Mouse (Mus musculus) midbrain, embryonic 12.5 days (tissue): Measurements from ENCODE around the gene Agpat1. TPM values are rescaled to one million over a fixed set of nuclear protein-coding genes. Genes with fewer than 3 reads are reported as not detected.

ENCODE experiments used
- ATAC-seq: fragments of 200-750 bp; cut with Nextera tagmentation; 2 replicates; pipeline ENCODE4 v1.8.0; 2017; ENCODE audit warnings: low read depth, moderate TSS enrichment, moderate library complexity; ENCODE audit not compliant: low FRiP score
- H3K27ac ChIP-seq: fragments of 300-500 bp; sonication (generic); replicated peaks from 2 replicates; pipeline ENCODE4 v1.5.1; 2016; ENCODE audit warnings: mild to moderate bottlenecking
- H3K27me3 ChIP-seq: fragments of 300-500 bp; sonication (generic); 2 replicates; pipeline ENCODE4 v1.6.1; 2016; ENCODE audit warnings: mild to moderate bottlenecking
- H3K36me3 ChIP-seq: fragments of 300-500 bp; sonication (generic); 2 replicates; pipeline ENCODE4 v1.6.1; 2016
- H3K4me1 ChIP-seq: fragments of 300-500 bp; sonication (generic); 2 replicates; pipeline ENCODE4 v1.6.1; 2016
- H3K4me2 ChIP-seq: fragments of 300-500 bp; sonication (generic); replicated peaks from 2 replicates; pipeline ENCODE4 v1.6.1; 2016; ENCODE audit warnings: mild to moderate bottlenecking, moderate library complexity
- H3K4me3 ChIP-seq: fragments of 300-500 bp; sonication (generic); 2 replicates; pipeline ENCODE4 v1.5.1; 2016; ENCODE audit warnings: mild to moderate bottlenecking
- H3K9ac ChIP-seq: fragments of 300-500 bp; sonication (generic); replicated peaks from 2 replicates; pipeline ENCODE4 v1.6.1; 2016; ENCODE audit warnings: mild to moderate bottlenecking, moderate library complexity
- H3K9me3 ChIP-seq: fragments of 300-500 bp; sonication (generic); 2 replicates; pipeline ENCODE4 v1.6.1; 2016; ENCODE audit warnings: mild to moderate bottlenecking
- WGBS: fragments of 180-500 bp; shearing (Covaris S2); methylation state at CpG from one replicate; pipeline ENCODE4 v1.1.7; 2016; 5-methylcytosine and 5-hydroxymethylcytosine counted together
- polyA plus RNA-seq: library from polyadenylated mRNA; unstranded; fragments of >200 nt; fragmentation: Nextera tagmentation; extraction: Ambion mirVana; gene quantifications from 2 replicates; pipeline ENCODE4 v1.2.1, GENCODE M21; 2016

Gene Agpat1
- polyA plus RNA-seq, 1 experiment from 2014 or later = 86.2 TPM

DNA sequence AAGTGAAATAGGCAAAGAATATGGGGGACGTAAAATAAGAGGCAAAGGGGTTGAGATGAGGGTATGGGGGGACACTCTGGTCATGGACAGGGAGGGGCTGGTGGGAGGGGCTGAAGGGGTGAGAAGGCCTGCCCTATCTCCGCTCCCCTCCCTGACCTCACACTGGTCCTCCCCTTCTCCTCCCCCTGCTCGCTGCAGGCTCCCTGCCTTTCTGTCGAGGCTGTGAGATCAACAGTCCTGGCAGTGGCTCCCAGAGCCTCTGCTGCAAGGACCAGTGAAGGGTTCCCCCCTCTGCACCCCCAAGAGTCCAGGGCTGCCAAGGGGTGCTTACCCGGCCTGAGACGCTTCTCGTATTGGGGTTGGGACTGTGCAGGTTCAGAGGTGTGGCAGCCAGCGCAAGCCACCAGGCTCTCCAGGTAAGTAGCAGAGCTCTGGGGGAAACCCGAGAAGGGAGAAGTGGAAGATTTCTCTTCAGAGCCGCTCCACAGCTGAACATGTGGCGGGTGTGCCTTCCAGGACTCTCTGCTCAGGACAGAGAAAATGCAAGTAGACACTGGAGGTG lies 56.3 kb downstream of the Agpat1 start:
- H3K36me3 ChIP-seq = no peaks in the 10 kb centered on the region
- H3K9ac ChIP-seq = no peak overlapping the region
- no peak overlapping the region for H3K4me2 ChIP-seq
- H3K27ac ChIP-seq = no peak overlapping the region
- H3K4me1 ChIP-seq = peaks cover 6% of the 10 kb centered on the region
- H3K27me3 ChIP-seq = peaks cover 50% of the 10 kb centered on the region
- ATAC-seq = no peak
- no peak overlapping the region for H3K4me3 ChIP-seq
- whole genome bisulfite sequencing = 39% methylated on average over 10 of the region's 11 CpGs
- H3K9me3 ChIP-seq = no peaks in the 10 kb centered on the region

DNA sequence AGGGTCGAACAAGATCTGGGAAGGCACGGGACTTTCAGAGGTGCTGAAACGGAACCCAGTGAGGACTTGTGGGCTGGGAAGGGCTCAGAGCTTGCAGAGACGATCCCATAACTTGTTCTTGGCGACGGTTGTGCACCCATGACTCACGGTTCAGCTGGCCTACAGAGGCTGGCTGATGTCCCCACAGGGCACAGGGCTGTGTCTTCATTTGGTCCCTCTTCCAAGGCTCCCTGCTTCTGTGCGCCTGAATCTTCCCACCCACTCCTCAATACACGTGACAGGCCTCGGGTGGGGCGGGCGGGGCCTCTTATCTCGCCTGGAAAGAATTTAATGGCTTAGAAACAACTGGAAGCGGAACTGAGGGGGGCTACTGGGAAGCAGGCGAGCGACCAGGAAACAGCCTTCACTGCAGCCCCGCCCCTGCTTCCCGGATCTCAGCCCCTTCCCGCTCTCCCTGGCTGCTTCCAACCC lies 57.1 kb downstream of the Agpat1 start:
- WGBS = 12% methylated on average over 19 of the region's 19 CpGs
- Histone ChIP-seq H3K9me3 (no peaks in the 10 kb centered on the region), H3K4me1 (peaks cover 6% of the 10 kb centered on the region), H3K27ac (no peak overlapping the region), H3K27me3 (peaks cover 53% of the 10 kb centered on the region), H3K36me3 (no peaks in the 10 kb centered on the region), H3K9ac (no peak overlapping the region), H3K4me3 (no peak overlapping the region), H3K4me2 (peak overlapping the region; percentile 28)
- no peak for ATAC-seq

DNA sequence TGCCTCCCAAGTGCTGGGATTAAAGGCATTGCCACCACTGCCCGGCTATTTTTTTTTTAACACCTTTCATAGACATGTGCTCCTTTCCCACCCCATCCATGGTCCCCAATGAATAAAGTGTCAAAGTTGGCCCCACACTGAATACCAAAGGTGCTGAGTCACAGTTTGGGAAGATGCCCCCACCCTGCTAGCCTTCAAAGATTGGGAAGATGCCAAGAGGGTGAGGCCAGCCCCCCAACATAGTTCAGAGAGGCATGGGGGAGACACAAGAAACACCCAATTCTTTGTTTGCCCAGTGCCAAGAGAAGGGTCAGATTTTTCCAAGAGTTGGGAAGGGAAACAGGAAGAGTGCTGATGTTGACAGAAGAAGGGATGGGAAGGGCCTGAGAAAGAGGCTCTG lies 58.4 kb downstream of the Agpat1 start:
- Histone ChIP-seq H3K9ac (no peak overlapping the region), H3K27ac (no peak overlapping the region), H3K27me3 (peaks cover 53% of the 10 kb centered on the region), H3K36me3 (no peaks in the 10 kb centered on the region), H3K4me2 (no peak overlapping the region), H3K4me3 (no peak overlapping the region), H3K4me1 (peaks cover 6% of the 10 kb centered on the region), H3K9me3 (no peaks in the 10 kb centered on the region)
- 82% methylated on average over 1 of the region's 1 CpGs for WGBS
- no peak for ATAC-seq

DNA sequence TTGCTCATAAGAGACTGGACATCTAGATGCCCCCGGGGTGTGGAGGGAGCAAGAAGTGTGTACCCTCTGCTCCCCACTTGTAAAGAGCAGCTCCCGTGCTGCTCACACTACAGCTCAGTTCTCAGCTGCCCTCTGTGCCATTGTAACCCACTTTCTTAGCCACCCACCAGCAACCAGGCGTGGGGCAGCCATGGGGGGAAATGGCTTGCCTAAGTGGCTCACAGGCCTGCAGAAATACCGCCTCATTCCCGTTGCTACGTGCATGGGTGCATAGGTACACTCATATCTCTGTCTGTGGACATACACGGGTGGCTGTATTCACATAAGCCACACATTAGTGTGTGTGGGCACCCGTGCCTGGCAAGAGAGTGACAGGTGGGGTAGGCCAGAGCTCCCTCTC lies 58.9 kb downstream of the Agpat1 start:
- 76% methylated on average over 8 of the region's 8 CpGs for WGBS
- H3K27me3 ChIP-seq = peaks cover 53% of the 10 kb centered on the region

More for the DNA sequence above, 58.9 kb downstream of the Agpat1 start:
- Histone ChIP-seq H3K4me2 (no peak overlapping the region), H3K4me1 (peaks cover 6% of the 10 kb centered on the region), H3K4me3 (no peak overlapping the region), H3K27ac (no peak overlapping the region), H3K9me3 (no peaks in the 10 kb centered on the region), H3K36me3 (no peaks in the 10 kb centered on the region), H3K9ac (no peak overlapping the region)
- no peak for ATAC-seq

Other genes with a start within 250 kb of the Agpat1 start
- gene Btnl2, start 249.4 kb upstream of the Agpat1 start, polyA plus RNA-seq = 0.06 TPM in 1 of 2 replicates, not detected in the other
- not detected in 2 replicates for gene Btnl1, start 227.1 kb upstream of the Agpat1 start, polyA plus RNA-seq
- gene BC051142, start 205.4 kb upstream of the Agpat1 start, polyA plus RNA-seq = 3.9 and 4.2 TPM in 2 replicates
- gene Btnl4, start 126.9 kb upstream of the Agpat1 start, polyA plus RNA-seq = not detected in 2 replicates
- gene Btnl6, start 86.9 kb upstream of the Agpat1 start, polyA plus RNA-seq = not detected in 2 replicates
- gene Notch4, start 40.0 kb upstream of the Agpat1 start, polyA plus RNA-seq = 11.7 and 13.6 TPM in 2 replicates
- 2.9 and 3.3 TPM in 2 replicates for gene Gpsm3, start 14.5 kb upstream of the Agpat1 start, polyA plus RNA-seq
- gene Pbx2, start 13.0 kb upstream of the Agpat1 start, polyA plus RNA-seq = 20.8 and 22.5 TPM in 2 replicates
- 2.2 and 2.3 TPM in 2 replicates for gene Ager, start 6.4 kb upstream of the Agpat1 start, polyA plus RNA-seq
- 240 and 243 TPM in 2 replicates for gene Rnf5, start 572 bp upstream of the Agpat1 start, polyA plus RNA-seq
- 4.5 and 6.0 TPM in 2 replicates for gene Egfl8, start 11.7 kb downstream of the Agpat1 start, polyA plus RNA-seq
- 21.3 and 23.8 TPM in 2 replicates for gene Ppt2, start 24.2 kb downstream of the Agpat1 start, polyA plus RNA-seq
- gene Prrt1, start 25.3 kb downstream of the Agpat1 start, polyA plus RNA-seq = 3.9 and 4.2 TPM in 2 replicates
- gene Fkbpl, start 40.5 kb downstream of the Agpat1 start, polyA plus RNA-seq = 16.4 and 18.1 TPM in 2 replicates
- 116 and 121 TPM in 2 replicates for gene Atf6b, start 42.9 kb downstream of the Agpat1 start, polyA plus RNA-seq
- 0.04 and 0.05 TPM in 2 replicates for gene Tnxb, start 66.3 kb downstream of the Agpat1 start, polyA plus RNA-seq
- 0.05 and 0.11 TPM in 2 replicates for gene C4b, start 139.6 kb downstream of the Agpat1 start, polyA plus RNA-seq
- gene Cyp21a1, start 200.3 kb downstream of the Agpat1 start, polyA plus RNA-seq = not detected in 2 replicates
- 26.1 and 30.8 TPM in 2 replicates for gene Stk19, start 232.7 kb downstream of the Agpat1 start, polyA plus RNA-seq
- gene Dxo, start 232.8 kb downstream of the Agpat1 start, polyA plus RNA-seq = 72.7 and 73.4 TPM in 2 replicates
- gene Skiv2l, start 245.9 kb downstream of the Agpat1 start, polyA plus RNA-seq = 67.4 and 71.5 TPM in 2 replicates
- 114 TPM in 2 replicates for gene Nelfe, start 246.1 kb downstream of the Agpat1 start, polyA plus RNA-seq